Mouse (Mus musculus) stomach, postnatal 0 days (tissue): ENCODE data around the gene Farp1. TPM values are rescaled to one million over a fixed set of nuclear protein-coding genes. Genes with fewer than 3 reads are reported as not detected.

Source experiments
- ATAC-seq: fragments of 200-750 bp; cut with Nextera tagmentation; 2 replicates; pipeline ENCODE4 v1.8.0; 2017; ENCODE audit not compliant: low FRiP score, low TSS enrichment
- DNase-seq: peaks from one replicate; pipeline ENCODE4 v3.0.0-alpha.2; 2016; ENCODE audit warnings: low spot score
- H3K27ac ChIP-seq: fragments of 300-500 bp; sonication (generic); replicated peaks from 2 replicates; pipeline ENCODE4 v1.5.1; 2014; ENCODE audit warnings: mild to moderate bottlenecking, control low read depth
- H3K27me3 ChIP-seq: fragments of 300-500 bp; sonication (generic); 2 replicates; pipeline ENCODE4 v1.6.1; 2014; ENCODE audit warnings: low read length; ENCODE audit not compliant: control insufficient read depth, insufficient read depth
- H3K36me3 ChIP-seq: fragments of 300-500 bp; sonication (generic); 2 replicates; pipeline ENCODE4 v1.6.1; 2014; ENCODE audit warnings: low read length, mixed read lengths; ENCODE audit not compliant: control insufficient read depth, insufficient read depth
- H3K4me1 ChIP-seq: fragments of 300-500 bp; sonication (generic); replicated peaks from 2 replicates; pipeline ENCODE4 v1.6.1; 2014; ENCODE audit warnings: antibody characterized with exemption; ENCODE audit not compliant: control insufficient read depth, insufficient read depth
- H3K4me2 ChIP-seq: fragments of 300-500 bp; sonication (generic); replicated peaks from 2 replicates; pipeline ENCODE4 v1.6.1; 2014; ENCODE audit warnings: low read depth, mild to moderate bottlenecking, control low read depth, moderate library complexity
- H3K4me3 ChIP-seq: fragments of 300-500 bp; sonication (generic); 2 replicates; pipeline ENCODE4 v1.5.1; 2014; ENCODE audit warnings: low read depth, low read length, control low read depth
- H3K9ac ChIP-seq: fragments of 300-500 bp; sonication (generic); 2 replicates; pipeline ENCODE4 v1.6.1; 2014; ENCODE audit warnings: mild to moderate bottlenecking, low read length, control low read depth, mixed read lengths
- H3K9me3 ChIP-seq: fragments of 300-500 bp; sonication (generic); 2 replicates; pipeline ENCODE4 v1.6.1; 2016; ENCODE audit warnings: low read length; ENCODE audit not compliant: control insufficient read depth
- CTCF ChIP-seq: IDR thresholded peaks from 2 replicates; pipeline ENCODE4 v1.5.1; 2016; ENCODE audit warnings: antibody characterized with exemption, low read depth, mild to moderate bottlenecking, moderate library complexity
- EP300 ChIP-seq: optimal IDR thresholded peaks from 2 replicates; pipeline ENCODE3; 2016; ENCODE audit warnings: antibody characterized with exemption
- WGBS: fragments of 180-500 bp; shearing (Covaris S2); extraction: QIAGEN DNeasy Blood & Tissue Kit; methylation state at CpG from one replicate; pipeline ENCODE4 v1.1.7; 2014; 5-methylcytosine and 5-hydroxymethylcytosine counted together
- polyA plus RNA-seq: library from polyadenylated mRNA; unstranded; fragments of >200 nt; fragmentation: Nextera tagmentation; extraction: Ambion mirVana; gene quantifications from 2 replicates; pipeline ENCODE4 v1.2.1, GENCODE M21; 2015

Farp1 gene
- polyA plus RNA-seq, 1 experiment from 2014 or later, result 4.6 TPM

- no peaks in the 10 kb centered on the region for H3K9me3 ChIP-seq
- H3K4me1 ChIP-seq, result 0 out of 2 replicates have a peak, but pooled peaks cover 3% of the 10 kb centered on the region
- H3K4me3 ChIP-seq, result no peak overlapping the region
- H3K27me3 ChIP-seq, result no peaks in the 10 kb centered on the region
- no peak overlapping the region for H3K4me2 ChIP-seq
- H3K27ac ChIP-seq, result peak overlapping the region; percentile 58; the same call in 1 of the 2 replicates
- ATAC-seq (peak; percentile 49; the same call in 1 of the 2 replicates), DNase-seq (peak; percentile 71)
- no peaks in the 10 kb centered on the region for H3K36me3 ChIP-seq
- 58% methylated on average over 9 of the region's 9 CpGs for WGBS
- H3K9ac ChIP-seq, result no peak overlapping the region
- TF ChIP-seq EP300 (no peak), CTCF (no peak)
Observed at GRCm38 (mm10) chr14:121103459-121103858, 68.5 kb downstream of the Farp1 start.

GRCm38 (mm10) chr14:121104760-121105329, 69.8 kb downstream of the Farp1 start:
- WGBS, result 56% methylated on average over 7 of the region's 7 CpGs
- H3K9me3 ChIP-seq, result no peaks in the 10 kb centered on the region
- H3K36me3 ChIP-seq, result no peaks in the 10 kb centered on the region
- TF ChIP-seq CTCF (no peak), EP300 (no peak)
- H3K4me1 ChIP-seq, result 0 out of 2 replicates have a peak, but pooled peaks cover 3% of the 10 kb centered on the region
- no peak overlapping the region for H3K9ac ChIP-seq
- H3K4me3 ChIP-seq, result no peak overlapping the region
- DNase-seq (no peak), ATAC-seq (no peak)
- H3K27me3 ChIP-seq, result no peaks in the 10 kb centered on the region
- no peak overlapping the region for H3K27ac ChIP-seq
- no peak overlapping the region for H3K4me2 ChIP-seq

GRCm38 (mm10) chr14:121106906-121107305, 71.9 kb downstream of the Farp1 start:
- H3K9me3 ChIP-seq, result no peaks in the 10 kb centered on the region
- H3K4me2 ChIP-seq, result no peak overlapping the region
- ATAC-seq (no peak), DNase-seq (no peak)
- WGBS, result 59% methylated on average over 4 of the region's 4 CpGs
- H3K4me3 ChIP-seq, result no peak overlapping the region
- no peaks in the 10 kb centered on the region for H3K36me3 ChIP-seq
- H3K27me3 ChIP-seq, result no peaks in the 10 kb centered on the region
- no peak for TF ChIP-seq CTCF
- no peak for TF ChIP-seq EP300
- 0 out of 2 replicates have a peak, but pooled peaks cover 3% of the 10 kb centered on the region for H3K4me1 ChIP-seq
- no peak overlapping the region for H3K27ac ChIP-seq
- no peak overlapping the region for H3K9ac ChIP-seq

GRCm38 (mm10) chr14:121107707-121108285, 72.8 kb downstream of the Farp1 start:
- DNase-seq (no peak), ATAC-seq (no peak)
- TF ChIP-seq EP300 (no peak), CTCF (no peak)

GRCm38 (mm10) chr14:121108439-121109115, 73.6 kb downstream of the Farp1 start:
- Histone ChIP-seq H3K4me1 (0 out of 2 replicates have a peak, but pooled peaks cover 3% of the 10 kb centered on the region), H3K9ac (no peak overlapping the region), H3K9me3 (no peaks in the 10 kb centered on the region), H3K36me3 (no peaks in the 10 kb centered on the region), H3K4me2 (no peak overlapping the region; the same call in 1 of the 2 replicates), H3K27me3 (no peaks in the 10 kb centered on the region), H3K4me3 (no peak overlapping the region), H3K27ac (peak overlapping the region; percentile 53)
- peak; percentile 62; the same call in 1 of the 2 replicates for ATAC-seq
- no peak for DNase-seq
- TF ChIP-seq EP300, result no peak
- WGBS, result 13% methylated on average over 8 of the region's 8 CpGs

More at GRCm38 (mm10) chr14:121107707-121108285, 72.8 kb downstream of the Farp1 start:
- WGBS, result 75% methylated on average over 10 of the region's 10 CpGs
- no peaks in the 10 kb centered on the region for H3K27me3 ChIP-seq
- peak overlapping the region; percentile 53; the same call in 1 of the 2 replicates for H3K27ac ChIP-seq
- H3K36me3 ChIP-seq, result no peaks in the 10 kb centered on the region
- H3K4me3 ChIP-seq, result no peak overlapping the region
- H3K4me2 ChIP-seq, result no peak overlapping the region
- H3K9me3 ChIP-seq, result no peaks in the 10 kb centered on the region
- 0 out of 2 replicates have a peak, but pooled peaks cover 3% of the 10 kb centered on the region for H3K4me1 ChIP-seq
- no peak overlapping the region for H3K9ac ChIP-seq
